Mouse (Mus musculus): Measurements from ENCODE around the gene Echdc3. TPM values are rescaled to one million over a fixed set of nuclear protein-coding genes. Genes with fewer than 3 reads are reported as not detected.

Gene Echdc3
- polyA plus RNA-seq, 1 experiment from 2014 or later = 12.0 TPM

- DNase-seq (ENCODE audit: low spot score) (no peak), ATAC-seq (no peak)
- H3K27me3 ChIP-seq (replicated peaks; ENCODE audit: insufficient read depth, low read length) = no peaks in the 10 kb centered on the region
- no peak overlapping the region for H3K27ac ChIP-seq (ENCODE audit: low read length)
- 47% methylated on average over 5 of the region's 5 CpGs for WGBS
- peaks cover 3% of the 10 kb centered on the region; the same call in 1 of the 2 replicates for H3K4me1 ChIP-seq (ENCODE audit: insufficient read depth, low read depth, low read length)
- no peak overlapping the region for H3K4me2 ChIP-seq (replicated peaks; ENCODE audit: low read depth, low read length)
- TF ChIP-seq CTCF (IDR thresholded peaks at IDR 0.05) = no peak
- TF ChIP-seq EP300 (IDR thresholded peaks at IDR 0.05) = no peak
- H3K9me3 ChIP-seq (ENCODE audit: low read length) = no peaks in the 10 kb centered on the region; the same call in 1 of the 2 replicates
- no peaks in the 10 kb centered on the region for H3K36me3 ChIP-seq (ENCODE audit: insufficient read depth, low read length)
- H3K9ac ChIP-seq (replicated peaks; ENCODE audit: low read depth) = no peak overlapping the region
- H3K4me3 ChIP-seq (ENCODE audit: low read depth, low read length) = no peak overlapping the region
These were observed 16.9 kb upstream of the Echdc3 start for GRCm38 (mm10) chr2:6229597-6230290.

DNA sequence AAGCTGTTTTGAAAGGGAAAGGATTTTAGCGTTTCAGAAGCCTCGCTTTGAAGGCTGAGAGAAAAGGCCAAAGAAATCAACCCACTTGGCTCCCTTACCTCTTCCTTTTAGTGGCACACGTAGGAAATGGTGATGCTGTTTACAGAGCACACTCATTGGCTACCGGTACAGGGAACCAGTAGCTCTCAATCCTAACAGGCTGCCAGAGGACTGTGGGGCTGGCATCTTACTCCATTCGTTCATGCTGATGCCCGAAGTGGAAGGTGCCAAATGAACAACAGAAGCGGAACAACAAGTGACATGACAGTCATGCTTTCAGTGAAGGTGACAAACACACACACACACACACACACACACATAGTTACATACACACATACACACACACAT, 14.2 kb upstream of the Echdc3 start:
- H3K27me3 ChIP-seq (replicated peaks; ENCODE audit: insufficient read depth, low read length) = no peaks in the 10 kb centered on the region
- no peak for ATAC-seq
- no peaks in the 10 kb centered on the region for H3K36me3 ChIP-seq (ENCODE audit: insufficient read depth, low read length)
- TF ChIP-seq CTCF (IDR thresholded peaks at IDR 0.05) (no peak), EP300 (IDR thresholded peaks at IDR 0.05) (no peak)
- peaks cover 3% of the 10 kb centered on the region; the same call in 1 of the 2 replicates for H3K4me1 ChIP-seq (ENCODE audit: insufficient read depth, low read depth, low read length)
- WGBS = 67% methylated on average over 7 of the region's 7 CpGs
- H3K4me2 ChIP-seq (replicated peaks; ENCODE audit: low read depth, low read length) = no peak overlapping the region
- no peak for DNase-seq (ENCODE audit: low spot score)
- H3K9me3 ChIP-seq (ENCODE audit: low read length) = no peaks in the 10 kb centered on the region; the same call in 1 of the 2 replicates
- no peak overlapping the region for H3K4me3 ChIP-seq (ENCODE audit: low read depth, low read length)
- H3K9ac ChIP-seq (replicated peaks; ENCODE audit: low read depth) = no peak overlapping the region
- no peak overlapping the region for H3K27ac ChIP-seq (ENCODE audit: low read length)

- WGBS = 65% methylated on average over 10 of the region's 10 CpGs
These were observed 13.7 kb upstream of the Echdc3 start for GRCm38 (mm10) chr2:6226361-6227058.

DNA sequence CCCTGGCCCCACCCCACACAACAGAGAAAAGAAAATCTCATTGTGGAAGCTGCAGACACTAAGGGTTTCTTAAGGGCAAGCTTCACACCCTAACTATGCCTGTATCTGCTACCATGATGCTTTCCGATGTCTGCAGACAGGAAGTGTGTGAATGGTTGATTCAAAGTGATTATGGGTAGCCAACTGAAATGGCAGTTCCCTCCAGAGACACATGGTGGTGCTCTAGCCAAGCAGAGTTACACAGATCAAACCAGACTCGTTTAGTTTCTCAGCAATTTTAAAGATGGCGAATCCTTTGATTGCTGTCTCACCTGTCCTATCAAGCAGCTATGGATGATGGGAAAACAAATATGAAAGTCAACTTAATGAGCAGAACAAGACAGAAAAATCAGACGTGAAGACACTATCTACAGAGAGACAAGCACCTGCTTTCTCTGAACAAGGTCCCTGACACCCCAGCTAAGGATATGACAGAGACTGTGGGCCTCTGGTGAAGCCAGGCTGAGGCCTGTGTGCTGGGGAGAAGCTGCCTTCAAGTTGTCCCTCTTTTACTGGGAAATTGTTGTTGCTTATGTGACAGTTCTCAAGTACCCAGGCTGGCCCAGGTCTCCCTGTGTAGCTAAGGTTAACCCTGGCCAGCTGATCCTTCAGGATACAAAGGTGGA, 7.4 kb upstream of the Echdc3 start:
- H3K4me2 ChIP-seq (replicated peaks; ENCODE audit: low read depth, low read length) = no peak overlapping the region
- H3K36me3 ChIP-seq (ENCODE audit: insufficient read depth, low read length) = no peaks in the 10 kb centered on the region
- WGBS = 8% methylated on average over 4 of the region's 4 CpGs
- DNase-seq (ENCODE audit: low spot score) (peak; percentile 84), ATAC-seq (peak; percentile 83)
- H3K9ac ChIP-seq (replicated peaks; ENCODE audit: low read depth) = no peak overlapping the region
- TF ChIP-seq EP300 (IDR thresholded peaks at IDR 0.05) = 0 out of 2 replicates have a peak, but pooled peaks have one; percentile 38
- peak; percentile 99 for TF ChIP-seq CTCF (IDR thresholded peaks at IDR 0.05)
- H3K4me3 ChIP-seq (ENCODE audit: low read depth, low read length) = no peak overlapping the region
- no peaks in the 10 kb centered on the region for H3K4me1 ChIP-seq (ENCODE audit: insufficient read depth, low read depth, low read length)
- H3K9me3 ChIP-seq (ENCODE audit: low read length) = no peaks in the 10 kb centered on the region; the same call in 1 of the 2 replicates
- H3K27me3 ChIP-seq (replicated peaks; ENCODE audit: insufficient read depth, low read length) = no peaks in the 10 kb centered on the region
- no peak overlapping the region for H3K27ac ChIP-seq (ENCODE audit: low read length)

More at GRCm38 (mm10) chr2:6226361-6227058, 13.7 kb upstream of the Echdc3 start:
- Histone ChIP-seq H3K27me3 (replicated peaks; ENCODE audit: insufficient read depth, low read length) (no peaks in the 10 kb centered on the region), H3K27ac (ENCODE audit: low read length) (no peak overlapping the region), H3K4me2 (replicated peaks; ENCODE audit: low read depth, low read length) (no peak overlapping the region), H3K4me3 (ENCODE audit: low read depth, low read length) (no peak overlapping the region), H3K36me3 (ENCODE audit: insufficient read depth, low read length) (no peaks in the 10 kb centered on the region), H3K9ac (replicated peaks; ENCODE audit: low read depth) (no peak overlapping the region), H3K4me1 (ENCODE audit: insufficient read depth, low read depth, low read length) (peaks cover 3% of the 10 kb centered on the region; the same call in 1 of the 2 replicates), H3K9me3 (ENCODE audit: low read length) (no peaks in the 10 kb centered on the region; the same call in 1 of the 2 replicates)
- ATAC-seq (peak; percentile 85), DNase-seq (ENCODE audit: low spot score) (peak; percentile 63)
- TF ChIP-seq CTCF (IDR thresholded peaks at IDR 0.05) (no peak), EP300 (IDR thresholded peaks at IDR 0.05) (no peak)

DNA sequence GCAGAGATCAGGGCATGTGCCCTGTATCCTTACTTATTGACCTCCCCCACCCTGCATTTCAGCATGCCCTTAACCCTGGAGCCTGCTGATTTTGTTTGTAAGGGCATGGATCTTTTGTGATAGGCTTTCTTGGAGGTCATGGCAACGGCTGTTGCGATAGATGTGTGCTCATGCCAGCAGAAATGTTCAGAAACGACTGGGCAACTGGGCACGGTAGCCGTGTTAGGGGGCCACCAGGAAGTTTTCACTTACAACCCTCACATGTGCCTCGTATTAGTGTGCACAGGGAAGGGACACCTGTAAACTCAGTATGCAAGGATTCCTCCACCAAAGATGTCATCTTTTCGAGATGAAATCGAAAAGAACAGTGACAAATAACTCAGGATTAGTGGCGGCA, 508 bp downstream of the Echdc3 start:
- H3K27ac ChIP-seq (ENCODE audit: low read length) = peak overlapping the region; percentile 97
- peaks cover 18% of the 10 kb centered on the region; the same call in 1 of the 2 replicates for H3K4me1 ChIP-seq (ENCODE audit: insufficient read depth, low read depth, low read length)
- no peak for TF ChIP-seq CTCF (IDR thresholded peaks at IDR 0.05)
- peak; percentile 8; the same call in 1 of the 2 replicates for TF ChIP-seq EP300 (IDR thresholded peaks at IDR 0.05)
- DNase-seq (ENCODE audit: low spot score) (no peak), ATAC-seq (no peak)
- H3K36me3 ChIP-seq (ENCODE audit: insufficient read depth, low read length) = no peaks in the 10 kb centered on the region
- WGBS = 27% methylated on average over 9 of the region's 9 CpGs
- peak overlapping the region; percentile 58; the same call in 1 of the 2 replicates for H3K9ac ChIP-seq (replicated peaks; ENCODE audit: low read depth)
- H3K4me2 ChIP-seq (replicated peaks; ENCODE audit: low read depth, low read length) = peak overlapping the region; percentile 56
- H3K4me3 ChIP-seq (ENCODE audit: low read depth, low read length) = peak overlapping the region; percentile 29
- no peaks in the 10 kb centered on the region for H3K27me3 ChIP-seq (replicated peaks; ENCODE audit: insufficient read depth, low read length)
- H3K9me3 ChIP-seq (ENCODE audit: low read length) = no peaks in the 10 kb centered on the region

DNA sequence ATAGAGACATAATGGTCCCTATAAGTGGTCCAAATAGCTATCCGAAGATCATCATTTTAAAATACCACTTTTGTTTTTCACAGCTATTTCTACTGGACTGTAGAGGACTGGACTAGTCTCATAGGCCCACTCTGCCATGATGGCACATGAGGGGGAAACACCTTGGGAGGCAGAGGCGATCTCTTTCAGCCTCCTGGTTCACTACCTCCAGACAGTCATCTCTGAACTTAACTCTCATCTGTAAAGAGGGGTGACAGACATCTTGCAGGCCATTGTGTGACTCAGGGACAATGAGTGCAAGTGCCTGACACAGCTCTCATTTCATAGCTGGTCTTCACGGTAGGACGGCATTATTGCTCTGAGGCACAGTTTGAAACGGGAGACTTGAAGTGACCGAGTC, 2.0 kb downstream of the Echdc3 start:
- WGBS = 95% methylated on average over 6 of the region's 6 CpGs
- H3K9me3 ChIP-seq (ENCODE audit: low read length) = no peaks in the 10 kb centered on the region
- H3K27ac ChIP-seq (ENCODE audit: low read length) = no peak overlapping the region
- no peaks in the 10 kb centered on the region for H3K27me3 ChIP-seq (replicated peaks; ENCODE audit: insufficient read depth, low read length)
- H3K4me2 ChIP-seq (replicated peaks; ENCODE audit: low read depth, low read length) = no peak overlapping the region
- H3K4me3 ChIP-seq (ENCODE audit: low read depth, low read length) = no peak overlapping the region
- no peak for ATAC-seq
- DNase-seq (ENCODE audit: low spot score) = no peak
- H3K9ac ChIP-seq (replicated peaks; ENCODE audit: low read depth) = no peak overlapping the region
- H3K4me1 ChIP-seq (ENCODE audit: insufficient read depth, low read depth, low read length) = peaks cover 18% of the 10 kb centered on the region; the same call in 1 of the 2 replicates
- no peaks in the 10 kb centered on the region for H3K36me3 ChIP-seq (ENCODE audit: insufficient read depth, low read length)
- TF ChIP-seq CTCF (IDR thresholded peaks at IDR 0.05) (no peak), EP300 (IDR thresholded peaks at IDR 0.05) (no peak)
